1 mouse cellular context compared by ENCODE assay signal in the genomic region with DNA sequence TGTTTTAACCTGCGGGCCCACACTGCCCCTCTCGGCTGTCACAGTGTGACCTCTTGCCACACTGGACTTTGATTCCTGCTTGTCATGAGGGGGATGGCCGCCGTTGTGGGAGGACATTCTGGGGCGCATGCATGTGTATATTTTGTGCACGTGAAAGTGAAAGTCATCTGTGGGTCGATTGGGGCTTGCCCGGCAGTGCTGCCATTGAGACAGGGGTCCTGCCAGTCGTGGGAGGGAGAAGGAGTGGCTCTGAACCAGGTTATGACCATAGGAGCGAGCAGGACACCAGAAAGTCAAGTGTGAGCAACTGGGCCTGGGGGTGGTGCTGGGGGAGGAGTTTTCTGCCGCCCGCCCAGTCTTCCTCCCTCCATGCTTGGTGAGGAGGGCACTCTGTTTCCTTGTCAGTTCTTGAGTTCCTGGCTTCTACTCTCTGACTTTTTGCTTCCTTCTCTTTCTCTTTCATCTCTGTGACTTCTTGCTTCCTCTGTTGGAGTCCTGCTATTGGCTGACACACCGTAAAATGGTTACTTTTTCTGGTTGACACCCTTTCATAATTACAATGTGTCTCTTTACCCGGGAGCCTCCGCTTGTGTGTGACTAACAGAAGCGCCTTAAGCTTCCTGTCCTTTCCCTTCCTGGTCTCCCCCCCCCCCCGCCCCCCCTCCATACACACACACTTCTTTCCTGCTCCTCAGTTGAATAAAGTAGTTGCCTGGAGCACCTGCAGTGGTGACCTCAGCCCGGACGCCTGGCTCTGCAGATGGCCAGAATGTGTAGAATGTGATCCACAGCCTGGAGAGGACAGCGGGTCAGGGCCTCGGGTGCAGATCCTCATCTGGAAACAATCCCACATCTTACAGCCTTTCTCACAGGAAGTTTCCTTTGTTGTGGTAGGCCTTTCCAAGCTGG.
TF ChIP-seq lines count a peak whose summit lies in the region.

No protein-coding gene starts in this region.

TF ChIP-seq in CH12.LX, 34 proteins besides CTCF, POLR2A, EP300 and RAD21 (continued from another document):
- TF ChIP-seq MXI1 (IDR thresholded peaks at IDR 0.05; ENCODE audit: low read depth, low read length) (peak; percentile 54), MAX (IDR thresholded peaks at IDR 0.05; ENCODE audit: low read length) (0 out of 2 replicates have a peak, but pooled peaks have one; percentile 18)
